Mouse (Mus musculus) bone marrow macrophage, adult 2 months (primary cell): Measurements from ENCODE around the gene Clic1.

Experiments used
- CTCF ChIP-seq: IDR thresholded peaks from 2 replicates; pipeline ENCODE4 v1.5.1; 2012; ENCODE audit warnings: low read depth, mild to moderate bottlenecking, low read length, moderate library complexity
- POLR2A ChIP-seq: IDR thresholded peaks from 2 replicates; pipeline ENCODE4 v1.6.1; 2012; ENCODE audit warnings: mild to moderate bottlenecking, low read depth, low read length, borderline replicate concordance

GRCm38 (mm10) chr17:35070556-35071229, 20.9 kb downstream of the Clic1 start:
- TF ChIP-seq CTCF = no peak
- TF ChIP-seq POLR2A = no peak
